Mouse (Mus musculus): Measurements from ENCODE around the gene H2al1n. TPM values are rescaled to one million over a fixed set of nuclear protein-coding genes. Genes with fewer than 3 reads are reported as not detected.
A peak's percentile ranks its signal among the peaks of the same experiment; 100 is the strongest.
"Not testable (repeated sequence)": the region's sequence is repeated elsewhere in the genome, so short reads cannot be mapped to it uniquely, and the experiment has no call there.

The H2al1n gene
- total RNA-seq (2021): not detected
- long read RNA-seq, experiment 1: 0 reads
- long read RNA-seq, experiment 2: 0 reads

DNA sequence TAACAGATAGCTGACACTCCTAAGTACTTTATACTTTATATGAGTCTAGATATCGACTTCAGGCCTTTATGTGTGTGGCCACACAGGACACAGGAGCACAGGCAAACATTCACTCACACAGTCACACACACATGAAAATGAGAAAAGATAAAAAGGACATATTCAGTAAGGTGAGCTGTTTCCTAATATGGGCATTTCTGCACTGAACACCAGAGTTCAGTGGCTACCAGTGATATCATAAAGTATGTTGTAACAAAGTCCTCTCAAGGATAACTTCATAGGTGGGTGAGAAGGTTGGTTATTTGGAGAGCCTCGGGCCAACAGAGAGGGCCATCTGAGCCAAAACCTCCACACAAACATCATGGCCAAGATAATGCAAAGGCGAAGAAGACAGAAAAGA is at the start of gene H2al1n:
H2al1n (plus strand) TSS at position 301 of the 400 bp plus-strand sequence.
- DNase-seq (ENCODE audit: low spot score): not testable (repeated sequence)

DNA sequence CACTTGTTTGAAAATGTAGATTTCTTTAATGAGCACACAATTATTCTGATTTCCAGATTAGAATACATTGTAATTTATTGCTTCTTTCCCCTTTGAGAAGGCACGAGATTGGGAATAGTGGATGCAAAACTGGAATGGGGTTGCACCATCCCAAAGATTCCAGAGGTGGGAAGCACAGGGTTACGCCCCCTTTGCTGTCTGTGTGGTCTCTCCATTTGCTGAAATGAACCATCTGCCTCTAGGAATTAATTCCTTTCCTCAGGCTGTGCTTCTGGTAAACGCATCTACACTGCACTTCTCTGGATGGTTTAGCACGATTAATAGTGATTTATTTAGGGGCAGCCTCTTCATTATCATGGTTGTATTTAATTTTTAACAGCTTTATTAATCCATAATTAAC is 11.7 kb upstream of the H2al1n start:
- no peak for DNase-seq (ENCODE audit: low spot score)

DNA sequence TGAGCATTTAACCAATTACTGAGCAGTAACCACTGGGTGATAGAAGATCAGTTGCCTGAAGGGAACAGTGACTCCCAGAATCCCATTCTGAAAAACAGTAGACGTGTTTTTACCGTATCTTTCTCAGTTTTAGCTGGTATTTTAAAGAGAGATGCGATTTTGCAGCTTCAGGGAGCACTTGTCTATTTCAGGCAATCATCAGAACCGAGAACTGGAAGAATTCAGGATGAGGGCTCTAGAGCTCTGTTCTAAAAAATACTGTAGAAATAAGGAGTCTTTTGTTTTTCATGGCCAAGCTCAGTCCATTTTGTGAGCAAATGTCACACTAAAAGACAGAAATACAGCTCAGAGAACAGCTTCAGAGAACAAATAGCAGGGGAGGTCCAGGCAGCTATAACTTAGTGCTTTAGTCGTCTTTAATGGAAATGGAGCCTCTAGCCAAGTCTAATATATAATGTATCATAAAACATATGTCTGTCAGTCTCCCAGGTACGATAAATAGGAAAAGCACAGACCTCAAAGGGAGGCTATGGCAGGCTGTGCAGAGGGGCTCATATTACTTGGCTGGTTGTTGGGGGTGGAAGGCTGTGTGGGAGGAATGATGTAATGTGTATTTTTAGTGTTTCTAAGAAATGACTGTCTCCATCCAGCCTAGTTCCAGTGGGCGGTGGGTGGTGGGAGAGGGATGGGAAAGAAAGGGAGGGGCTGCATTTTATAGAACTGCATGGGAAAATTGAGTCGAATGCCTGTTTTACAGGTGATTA is 4.7 kb upstream of the H2al1n start:
- DNase-seq (ENCODE audit: low spot score): peak; percentile 12

DNA sequence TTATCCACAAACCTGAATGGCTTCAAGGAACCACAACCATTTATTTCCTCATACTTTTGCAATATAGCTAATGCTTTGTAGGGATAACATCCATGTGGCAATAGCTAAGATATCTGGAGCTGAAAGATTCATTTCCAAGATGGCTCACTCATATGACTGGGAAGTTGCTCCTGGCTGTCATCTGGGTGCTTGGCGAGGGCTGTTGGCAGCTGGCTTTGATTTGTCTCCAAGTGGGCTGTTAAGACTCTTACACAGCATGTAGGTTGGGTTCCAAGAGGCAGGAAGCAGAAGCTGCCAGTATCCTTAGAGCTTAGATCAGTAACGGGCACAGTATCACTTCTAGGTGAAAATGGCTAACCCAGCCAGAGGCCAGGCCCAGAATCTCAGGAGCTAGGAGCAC is 18.3 kb downstream of the H2al1n start:
- peak; percentile 60 for DNase-seq (ENCODE audit: low spot score)

DNA sequence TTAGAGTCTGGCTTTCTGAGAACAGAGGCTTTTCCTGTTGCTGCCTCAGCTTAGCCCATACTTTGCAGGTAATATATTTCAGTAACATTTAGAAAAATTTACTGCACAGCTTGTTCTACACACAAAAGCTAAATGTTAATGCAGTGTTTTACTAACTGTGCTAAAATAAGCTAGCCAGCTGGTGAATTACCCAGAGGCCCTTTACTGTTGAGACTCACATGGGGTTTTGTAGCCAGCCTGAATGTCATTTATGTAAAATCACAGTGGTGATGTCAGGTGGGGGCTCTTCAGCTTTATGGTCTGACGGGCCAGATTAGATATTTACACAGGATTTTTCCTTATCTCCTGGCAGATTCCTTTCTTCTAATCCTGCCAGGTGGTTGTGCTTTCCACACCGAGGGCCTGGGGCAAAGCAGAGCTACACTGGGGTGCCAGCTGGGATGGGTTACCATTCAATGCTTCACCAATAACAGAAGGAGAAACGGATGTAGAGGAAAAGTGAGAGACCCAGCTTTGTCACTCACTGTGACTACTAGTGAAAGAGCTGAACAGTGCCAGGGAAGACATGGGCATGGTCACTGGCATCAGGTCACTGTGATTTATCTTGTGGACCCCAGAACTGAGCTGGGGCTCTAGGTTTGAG is 48.8 kb downstream of the H2al1n start:
- DNase-seq (ENCODE audit: low spot score): no peak

All from gastrocnemius, adult 18-20 months (tissue).